Mouse (Mus musculus): ENCODE measurements around the gene Asphd1. TPM values are rescaled to one million over a fixed set of nuclear protein-coding genes. Genes with fewer than 3 reads are reported as not detected.
"Not testable (repeated sequence)": the region's sequence is repeated elsewhere in the genome, so short reads cannot be mapped to it uniquely, and the experiment has no call there.

Asphd1 gene
- polyA plus RNA-seq, 2 experiments = not detected

- WGBS (ENCODE audit: insufficient replicate concordance) = 54% methylated on average over 2 of the region's 2 CpGs
- Histone ChIP-seq H3K4me2 (ENCODE audit: low read depth) (no peak overlapping the region), H3K4me1 (replicated peaks; ENCODE audit: control insufficient read depth in 2 of 2, insufficient read depth in 2 of 2, low read length in 1 of 2) (peaks cover 7 to 15% of the 10 kb centered on the region in 2 experiments), H3K27ac (no peak overlapping the region), H3K9me3 (ENCODE audit: control insufficient read depth, low read length) (no peaks in the 10 kb centered on the region), H3K4me3 (ENCODE audit: insufficient read depth in 1 of 2, low read depth in 2 of 2, low read length in 2 of 2) (no peak overlapping the region), H3K36me3 (replicated peaks; ENCODE audit: control insufficient read depth, insufficient read depth, low read depth) (no peaks in the 10 kb centered on the region), H3K27me3 (ENCODE audit: control insufficient read depth, insufficient read depth, low read length) (no peaks in the 10 kb centered on the region), H3K9ac (replicated peaks) (no peak overlapping the region)
- no peak for DNase-seq (ENCODE audit: low read depth in 3 of 3, low spot score in 3 of 3)
- ATAC-seq (ENCODE audit: insufficient read depth) = no peak
- TF ChIP-seq CTCF (IDR thresholded peaks at IDR 0.05; ENCODE audit: low read depth) (no peak), EP300 (IDR thresholded peaks at IDR 0.05; ENCODE audit: low read depth) (no peak)
These were observed 27.8 kb downstream of the Asphd1 start for GRCm38 (mm10) chr7:126921563-126921962.

- TF ChIP-seq CTCF (IDR thresholded peaks at IDR 0.05; ENCODE audit: low read depth) = no peak
- TF ChIP-seq EP300 (IDR thresholded peaks at IDR 0.05; ENCODE audit: low read depth) = no peak
- H3K4me1 ChIP-seq (replicated peaks; ENCODE audit: control insufficient read depth in 2 of 2, insufficient read depth in 2 of 2, low read length in 1 of 2) = peaks cover 4 to 10% of the 10 kb centered on the region in 2 experiments; a peak in 2 of 4 replicates
- DNase-seq (ENCODE audit: low read depth in 3 of 3, low spot score in 3 of 3) = no peak
- no peak overlapping the region for H3K4me3 ChIP-seq (ENCODE audit: insufficient read depth in 1 of 2, low read depth in 2 of 2, low read length in 2 of 2)
- WGBS (ENCODE audit: insufficient replicate concordance) = 67% methylated on average over 4 of the region's 4 CpGs
- H3K4me2 ChIP-seq (ENCODE audit: low read depth) = no peak overlapping the region
- H3K36me3 ChIP-seq (replicated peaks; ENCODE audit: control insufficient read depth, insufficient read depth, low read depth) = no peaks in the 10 kb centered on the region
- H3K9ac ChIP-seq (replicated peaks) = no peak overlapping the region
- H3K27ac ChIP-seq = no peak overlapping the region
- no peaks in the 10 kb centered on the region for H3K9me3 ChIP-seq (ENCODE audit: control insufficient read depth, low read length)
- ATAC-seq (ENCODE audit: insufficient read depth) = no peak
- no peaks in the 10 kb centered on the region for H3K27me3 ChIP-seq (ENCODE audit: control insufficient read depth, insufficient read depth, low read length)
These were observed 29.4 kb downstream of the Asphd1 start for GRCm38 (mm10) chr7:126919973-126920372.

- not testable (repeated sequence) for H3K4me3 ChIP-seq (ENCODE audit: insufficient read depth in 1 of 2, low read depth in 2 of 2, low read length in 2 of 2); H3K36me3 ChIP-seq (replicated peaks; ENCODE audit: control insufficient read depth, insufficient read depth, low read depth); H3K27ac ChIP-seq; H3K4me1 ChIP-seq (replicated peaks; ENCODE audit: control insufficient read depth in 2 of 2, insufficient read depth in 2 of 2, low read length in 1 of 2); DNase-seq (ENCODE audit: low read depth in 3 of 3, low spot score in 3 of 3); ATAC-seq (ENCODE audit: insufficient read depth); H3K4me2 ChIP-seq (ENCODE audit: low read depth); H3K9ac ChIP-seq (replicated peaks); H3K9me3 ChIP-seq (ENCODE audit: control insufficient read depth, low read length); H3K27me3 ChIP-seq (ENCODE audit: control insufficient read depth, insufficient read depth, low read length)
- 49% methylated on average over 4 of the region's 4 CpGs for WGBS (ENCODE audit: insufficient replicate concordance)
These were observed 31.0 kb downstream of the Asphd1 start for GRCm38 (mm10) chr7:126918356-126918755.

- no peaks in the 10 kb centered on the region for H3K36me3 ChIP-seq (replicated peaks; ENCODE audit: control insufficient read depth, insufficient read depth, low read depth)
- H3K27me3 ChIP-seq (ENCODE audit: control insufficient read depth, insufficient read depth, low read length) = no peaks in the 10 kb centered on the region
- TF ChIP-seq EP300 (IDR thresholded peaks at IDR 0.05; ENCODE audit: low read depth) (no peak), CTCF (IDR thresholded peaks at IDR 0.05; ENCODE audit: low read depth) (no peak)
- H3K9me3 ChIP-seq (ENCODE audit: control insufficient read depth, low read length) = no peaks in the 10 kb centered on the region
- WGBS (ENCODE audit: insufficient replicate concordance) = 61% methylated on average over 3 of the region's 3 CpGs
- H3K4me1 ChIP-seq (replicated peaks; ENCODE audit: control insufficient read depth in 2 of 2, insufficient read depth in 2 of 2, low read length in 1 of 2) = no peaks in the 10 kb centered on the region
- H3K27ac ChIP-seq = no peak overlapping the region
- H3K4me3 ChIP-seq (ENCODE audit: insufficient read depth in 1 of 2, low read depth in 2 of 2, low read length in 2 of 2) = no peak overlapping the region
- H3K9ac ChIP-seq (replicated peaks) = no peak overlapping the region
- no peak overlapping the region for H3K4me2 ChIP-seq (ENCODE audit: low read depth)
- ATAC-seq (ENCODE audit: insufficient read depth) (no peak), DNase-seq (ENCODE audit: low read depth in 3 of 3, low spot score in 3 of 3) (no peak)
These were observed 34.5 kb downstream of the Asphd1 start for GRCm38 (mm10) chr7:126914844-126915243.

GRCm38 (mm10) chr7:126905590-126905989 lies 43.8 kb downstream of the Asphd1 start:
- H3K4me2 ChIP-seq (ENCODE audit: low read depth) = no peak overlapping the region
- DNase-seq (ENCODE audit: low read depth in 3 of 3, low spot score in 3 of 3) = no peak

GRCm38 (mm10) chr7:126899781-126900180 lies 49.6 kb downstream of the Asphd1 start:
- not testable (repeated sequence) for H3K4me1 ChIP-seq (replicated peaks; ENCODE audit: control insufficient read depth in 2 of 2, insufficient read depth in 2 of 2, low read length in 1 of 2); H3K27me3 ChIP-seq (ENCODE audit: control insufficient read depth, insufficient read depth, low read length); ATAC-seq (ENCODE audit: insufficient read depth); H3K36me3 ChIP-seq (replicated peaks; ENCODE audit: control insufficient read depth, insufficient read depth, low read depth); H3K9me3 ChIP-seq (ENCODE audit: control insufficient read depth, low read length); DNase-seq (ENCODE audit: low read depth in 3 of 3, low spot score in 3 of 3); H3K27ac ChIP-seq; H3K4me3 ChIP-seq (ENCODE audit: insufficient read depth in 1 of 2, low read depth in 2 of 2, low read length in 2 of 2); H3K4me2 ChIP-seq (ENCODE audit: low read depth); H3K9ac ChIP-seq (replicated peaks)
- 80% methylated on average over 7 of the region's 9 CpGs for WGBS (ENCODE audit: insufficient replicate concordance)

More at GRCm38 (mm10) chr7:126905590-126905989, 43.8 kb downstream of the Asphd1 start:
- Histone ChIP-seq H3K9me3 (ENCODE audit: control insufficient read depth, low read length) (no peaks in the 10 kb centered on the region), H3K27me3 (ENCODE audit: control insufficient read depth, insufficient read depth, low read length) (no peaks in the 10 kb centered on the region), H3K27ac (no peak overlapping the region), H3K36me3 (replicated peaks; ENCODE audit: control insufficient read depth, insufficient read depth, low read depth) (no peaks in the 10 kb centered on the region), H3K9ac (replicated peaks) (no peak overlapping the region), H3K4me1 (replicated peaks; ENCODE audit: control insufficient read depth in 2 of 2, insufficient read depth in 2 of 2, low read length in 1 of 2) (peaks cover 4 to 5% of the 10 kb centered on the region in 2 experiments; a peak in 3 of 4 replicates), H3K4me3 (ENCODE audit: insufficient read depth in 1 of 2, low read depth in 2 of 2, low read length in 2 of 2) (no peak overlapping the region)
- TF ChIP-seq EP300 (IDR thresholded peaks at IDR 0.05; ENCODE audit: low read depth) (no peak), CTCF (IDR thresholded peaks at IDR 0.05; ENCODE audit: low read depth) (no peak)
- WGBS (ENCODE audit: insufficient replicate concordance) = 36% methylated on average over 3 of the region's 3 CpGs
- ATAC-seq (ENCODE audit: insufficient read depth) = no peak

Measured in liver, embryonic 14.5 days (tissue).